Mouse (Mus musculus) layer of hippocampus, adult 9-10 months (tissue): ENCODE results near the gene Ifit3.
A peak's percentile ranks its signal among the peaks of the same experiment; 100 is the strongest.
"Not testable (repeated sequence)": the region's sequence is repeated elsewhere in the genome, so short reads cannot be mapped to it uniquely, and the experiment has no call there.

Experiments
- DNase-seq: peaks from one replicate; pipeline ENCODE4 v3.0.0; 2022; ENCODE audit warnings: low spot score

The Ifit3 gene

GRCm38 (mm10) chr19:34583126-34583766, at the start of gene Ifit3:
TSS of gene Ifit3 (plus strand) at chr19:34583531.
- DNase-seq = not testable (repeated sequence)

- DNase-seq = no peak
Observed at GRCm38 (mm10) chr19:34539422-34539821, 43.9 kb upstream of the Ifit3 start.

- no peak for DNase-seq
Observed at GRCm38 (mm10) chr19:34546211-34546610, 37.1 kb upstream of the Ifit3 start.

- DNase-seq = peak; percentile 66
Observed at GRCm38 (mm10) chr19:34547976-34548375, 35.4 kb upstream of the Ifit3 start.

- DNase-seq = no peak
Observed at GRCm38 (mm10) chr19:34550205-34550533, 33.2 kb upstream of the Ifit3 start.

GRCm38 (mm10) chr19:34550534-34551223, 32.7 kb upstream of the Ifit3 start, which contains the start of gene Ifit2:
TSS of gene Ifit2 (plus strand) at chr19:34550694.
- DNase-seq = peak; percentile 54

GRCm38 (mm10) chr19:34551981-34552380, 31.4 kb upstream of the Ifit3 start:
- DNase-seq = no peak

GRCm38 (mm10) chr19:34553021-34553420, 30.3 kb upstream of the Ifit3 start:
- DNase-seq = no peak

- DNase-seq = no peak
Observed at GRCm38 (mm10) chr19:34553522-34553921, 29.8 kb upstream of the Ifit3 start.

GRCm38 (mm10) chr19:34554061-34554460, 29.3 kb upstream of the Ifit3 start:
- no peak for DNase-seq

- no peak for DNase-seq
Observed at GRCm38 (mm10) chr19:34556621-34557020, 26.7 kb upstream of the Ifit3 start.

- no peak for DNase-seq
Observed at GRCm38 (mm10) chr19:34562556-34562955, 20.8 kb upstream of the Ifit3 start.

- DNase-seq = no peak
Observed at GRCm38 (mm10) chr19:34566178-34566784, 17.1 kb upstream of the Ifit3 start.

- no peak for DNase-seq
Observed at GRCm38 (mm10) chr19:34568988-34569895, 14.1 kb upstream of the Ifit3 start.

GRCm38 (mm10) chr19:34569896-34570476, 13.3 kb upstream of the Ifit3 start:
- no peak for DNase-seq

GRCm38 (mm10) chr19:34571080-34571479, 12.3 kb upstream of the Ifit3 start:
- DNase-seq = no peak

GRCm38 (mm10) chr19:34573650-34574049, 9.7 kb upstream of the Ifit3 start:
- DNase-seq = no peak

GRCm38 (mm10) chr19:34577121-34577520, 6.2 kb upstream of the Ifit3 start:
- DNase-seq = no peak

GRCm38 (mm10) chr19:34582696-34583095, 635 bp upstream of the Ifit3 start:
- not testable (repeated sequence) for DNase-seq

GRCm38 (mm10) chr19:34585740-34586458, 2.6 kb downstream of the Ifit3 start:
- DNase-seq = not testable (repeated sequence)
